Mouse (Mus musculus) layer of hippocampus, adult 9-10 months (tissue): ENCODE results near the gene Olfr605.
"Not testable (repeated sequence)": the region's sequence is repeated elsewhere in the genome, so short reads cannot be mapped to it uniquely, and the experiment has no call there.

Experiments used
- DNase-seq: peaks from one replicate; pipeline ENCODE4 v3.0.0; 2022; ENCODE audit warnings: low spot score

The Olfr605 gene

GRCm38 (mm10) chr7:103445339-103445738, at the start of gene Olfr605:
TSS of gene Olfr605 (minus strand) at chr7:103445439.
- no peak for DNase-seq

GRCm38 (mm10) chr7:103477106-103477505, 31.9 kb upstream of the Olfr605 start:
- DNase-seq = not testable (repeated sequence)

DNA sequence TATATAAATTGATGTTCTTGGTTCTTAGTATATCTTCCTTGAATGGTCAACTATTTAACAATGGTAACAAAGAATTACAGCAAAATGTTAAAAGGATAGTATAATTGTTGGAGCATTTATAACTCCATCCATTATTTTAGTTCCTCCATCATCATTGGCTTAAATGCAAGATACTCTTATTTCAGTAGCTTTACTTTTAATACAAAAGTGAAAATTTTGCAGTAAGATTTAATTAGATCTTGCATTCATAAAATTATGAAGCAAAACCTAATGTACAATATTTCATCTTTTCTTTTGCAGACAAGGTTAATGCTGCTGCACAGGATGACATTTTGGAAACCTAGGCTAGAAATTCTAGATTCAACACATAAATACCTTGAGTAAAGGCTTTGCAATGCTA, 24.3 kb upstream of the Olfr605 start, which contains the start of gene Olfr608:
Olfr608 (plus strand) TSS at position 301 of the 400 bp plus-strand sequence.
- no peak for DNase-seq

- DNase-seq = no peak
Measured at GRCm38 (mm10) chr7:103460590-103460989, 15.4 kb upstream of the Olfr605 start.

GRCm38 (mm10) chr7:103448746-103449145, 3.5 kb upstream of the Olfr605 start, which contains the start of gene Olfr606:
TSS of gene Olfr606 (plus strand) at chr7:103449046.
- no peak for DNase-seq

DNA sequence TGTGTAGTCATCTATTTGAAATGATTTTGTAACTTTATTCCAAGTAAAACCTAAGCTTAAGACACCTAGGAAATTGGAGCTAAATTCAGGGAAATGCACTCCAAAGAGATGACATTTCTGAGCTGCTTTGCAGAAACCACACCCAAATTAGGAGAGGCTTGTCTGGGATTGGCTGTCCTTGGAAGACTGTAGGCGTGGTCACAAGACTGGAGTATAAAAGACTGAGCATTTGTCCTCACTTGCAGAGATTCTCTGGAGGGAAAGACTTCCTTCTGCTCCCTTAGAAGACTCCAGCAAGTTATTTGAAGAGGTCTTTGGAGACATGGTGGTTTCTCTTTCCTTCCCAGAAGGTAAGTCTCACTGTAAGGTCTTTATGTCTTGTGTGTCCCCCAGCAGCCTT, 30.5 kb downstream of the Olfr605 start, which contains the start of gene Usp17lc:
Usp17lc (plus strand) TSS at position 301 of the 400 bp plus-strand sequence.
- not testable (repeated sequence) for DNase-seq

GRCm38 (mm10) chr7:103406521-103407055, 38.7 kb downstream of the Olfr605 start:
- DNase-seq = not testable (repeated sequence)

GRCm38 (mm10) chr7:103398981-103399380, 46.3 kb downstream of the Olfr605 start:
- DNase-seq = no peak

- no peak for DNase-seq
Measured at GRCm38 (mm10) chr7:103397758-103398157, 47.5 kb downstream of the Olfr605 start.
